Mouse (Mus musculus) ovary, postnatal 14 days (tissue): ENCODE data around the gene Nrbf2.
A peak's percentile ranks its signal among the peaks of the same experiment; 100 is the strongest.

Source experiments
- DNase-seq: peaks from one replicate; pipeline ENCODE4 v3.0.0; 2022; ENCODE audit warnings: low spot score

Gene Nrbf2

GRCm38 (mm10) chr10:67295331-67295730 lies 10.2 kb upstream of the Nrbf2 start:
- no peak for DNase-seq

GRCm38 (mm10) chr10:67291087-67291486 lies 6.0 kb upstream of the Nrbf2 start:
- no peak for DNase-seq

DNA sequence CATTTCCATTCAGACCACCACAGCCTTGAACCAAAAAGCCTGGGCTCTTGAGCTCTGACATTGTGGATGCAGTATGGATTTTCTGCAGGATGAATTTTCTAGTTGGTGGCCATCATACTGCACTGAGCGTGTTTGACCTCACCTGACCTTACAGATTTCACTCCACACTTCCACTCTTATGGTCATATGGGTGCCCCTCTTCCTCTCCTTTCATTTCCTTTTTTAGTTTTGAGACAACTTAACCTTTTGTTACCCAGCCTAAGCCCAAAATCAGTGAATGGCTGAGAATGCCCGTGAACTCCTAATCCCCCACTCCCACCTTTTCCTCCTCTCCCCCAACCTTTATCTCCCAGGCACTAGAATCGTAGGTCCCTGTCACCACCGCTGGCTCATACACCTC lies 5.5 kb upstream of the Nrbf2 start:
- no peak for DNase-seq

DNA sequence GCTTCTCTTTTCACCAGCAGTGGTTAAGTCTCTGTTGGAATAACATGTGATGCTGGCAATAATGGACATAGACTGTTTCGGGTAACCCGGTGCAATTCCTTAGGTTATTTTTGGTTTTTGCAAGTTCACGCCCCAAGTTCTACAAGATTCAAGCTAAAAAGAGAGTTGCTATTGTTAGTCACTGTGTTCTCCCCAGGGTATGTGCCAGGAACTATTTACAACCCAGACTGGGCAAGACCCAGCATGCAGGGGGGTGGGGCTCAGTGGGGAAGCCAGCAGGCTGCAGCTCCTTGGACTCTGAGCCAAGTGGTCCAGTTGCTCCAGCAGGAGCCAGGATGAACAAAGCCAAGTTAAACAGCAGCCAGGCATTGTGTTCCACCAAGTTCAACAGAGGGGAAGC lies 2.8 kb upstream of the Nrbf2 start:
- DNase-seq: peak; percentile 37

DNA sequence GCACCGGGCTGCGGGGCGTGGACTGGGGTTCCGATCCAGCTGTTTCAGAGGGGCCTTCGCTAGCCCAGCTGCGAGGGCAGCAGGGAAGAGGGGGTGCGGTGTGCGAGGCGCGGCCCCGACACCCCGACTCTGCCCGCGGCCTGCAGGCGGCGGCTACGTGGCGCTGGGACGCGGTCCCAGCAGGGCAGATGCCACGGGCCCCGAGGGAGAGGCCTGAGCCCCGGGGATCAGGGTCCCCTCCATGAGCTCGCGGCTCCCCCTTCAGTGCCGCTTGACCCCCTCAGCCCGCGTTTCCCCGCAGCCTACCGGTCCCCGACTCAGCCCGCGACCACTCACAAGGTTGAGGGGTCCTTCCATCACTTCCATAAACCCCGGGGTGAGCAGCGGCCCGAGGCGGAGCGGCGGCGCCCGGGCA lies 337 bp downstream of the Nrbf2 start:
- peak; percentile 18 for DNase-seq

DNA sequence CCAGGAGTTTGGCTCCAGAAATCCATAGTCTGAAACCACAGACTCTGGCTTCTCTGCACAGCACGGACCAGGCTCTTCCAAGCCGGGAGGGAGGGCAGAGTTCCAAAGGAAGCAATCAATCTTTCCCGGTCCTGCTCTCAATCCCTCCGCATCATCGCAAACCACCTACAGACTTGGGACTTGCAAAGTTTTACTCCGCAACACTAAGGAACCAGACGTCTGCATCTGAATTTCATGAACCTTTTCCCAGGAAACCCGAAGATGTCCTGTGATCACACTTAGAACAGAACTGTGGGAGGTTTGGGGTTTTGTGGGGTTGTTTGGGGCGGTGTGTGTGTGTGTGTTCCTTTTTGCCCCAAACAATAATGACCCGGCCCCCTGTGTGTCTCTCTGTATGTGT lies 794 bp downstream of the Nrbf2 start:
- DNase-seq: peak; percentile 23

DNA sequence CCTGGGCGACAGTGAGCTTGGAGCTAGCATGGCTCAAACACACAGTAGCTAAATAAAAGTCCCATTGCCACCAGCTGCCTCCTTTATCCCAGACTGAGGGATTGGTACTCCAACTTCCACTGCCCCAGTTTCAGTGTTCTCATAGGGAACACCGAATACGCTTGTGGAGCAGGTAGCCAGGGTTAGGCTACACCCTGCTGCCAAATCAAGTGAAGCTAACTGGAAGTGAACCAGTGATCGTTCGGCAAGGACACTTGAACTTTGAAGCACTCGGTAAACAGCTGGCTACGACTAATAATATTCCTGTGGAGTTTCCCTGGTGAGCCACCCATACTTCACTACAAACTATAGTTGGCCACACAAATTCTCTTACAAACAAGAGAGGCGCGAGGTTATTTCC lies 1.6 kb downstream of the Nrbf2 start:
- DNase-seq: no peak

GRCm38 (mm10) chr10:67282531-67282930 lies 2.6 kb downstream of the Nrbf2 start:
- DNase-seq: no peak

DNA sequence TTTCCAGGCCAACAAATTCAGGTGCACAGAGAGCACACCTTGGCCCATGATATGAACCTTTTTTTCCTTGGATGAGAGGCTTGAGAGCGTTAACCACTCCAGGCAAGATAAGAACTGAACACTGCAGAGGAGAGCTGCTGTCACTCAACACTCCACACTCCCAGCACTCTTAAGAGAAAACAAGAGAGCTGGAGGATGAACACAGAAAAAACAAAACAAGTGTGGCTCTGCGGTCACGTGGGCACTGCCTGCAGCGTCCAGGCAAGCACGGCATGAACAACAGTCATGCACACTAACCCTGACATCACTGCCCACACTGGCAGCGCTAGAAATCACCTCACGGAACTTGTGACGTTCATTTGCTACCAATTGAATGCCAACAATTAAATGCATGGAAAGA lies 3.3 kb downstream of the Nrbf2 start:
- no peak for DNase-seq

- DNase-seq: no peak
Measured at GRCm38 (mm10) chr10:67275916-67276315, 9.2 kb downstream of the Nrbf2 start.

DNA sequence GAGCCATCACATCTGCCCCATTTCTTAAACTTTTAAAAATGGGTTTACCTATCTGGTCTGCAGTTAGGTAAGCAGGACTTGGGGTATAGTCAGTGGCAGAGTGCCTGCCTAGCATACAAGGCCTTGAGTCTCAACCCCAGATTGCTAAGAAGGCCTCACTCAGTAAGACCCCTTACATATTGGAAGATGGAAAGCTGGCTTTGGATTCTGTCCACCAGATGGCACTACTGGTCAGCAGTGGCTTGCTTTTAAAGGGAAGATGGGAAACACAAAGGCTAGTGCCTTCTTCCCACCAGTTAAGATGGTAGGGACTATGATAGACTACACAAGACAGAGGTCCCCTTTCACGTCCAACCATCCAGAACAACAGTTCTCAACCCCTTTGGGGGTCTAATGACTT lies 20.3 kb downstream of the Nrbf2 start:
- DNase-seq: peak; percentile 43

GRCm38 (mm10) chr10:67253115-67253514 lies 32.0 kb downstream of the Nrbf2 start:
- DNase-seq: no peak

GRCm38 (mm10) chr10:67252353-67252752 lies 32.8 kb downstream of the Nrbf2 start:
- DNase-seq: no peak

GRCm38 (mm10) chr10:67250846-67251245 lies 34.3 kb downstream of the Nrbf2 start:
- no peak for DNase-seq

GRCm38 (mm10) chr10:67249486-67249885 lies 35.6 kb downstream of the Nrbf2 start:
- no peak for DNase-seq

DNA sequence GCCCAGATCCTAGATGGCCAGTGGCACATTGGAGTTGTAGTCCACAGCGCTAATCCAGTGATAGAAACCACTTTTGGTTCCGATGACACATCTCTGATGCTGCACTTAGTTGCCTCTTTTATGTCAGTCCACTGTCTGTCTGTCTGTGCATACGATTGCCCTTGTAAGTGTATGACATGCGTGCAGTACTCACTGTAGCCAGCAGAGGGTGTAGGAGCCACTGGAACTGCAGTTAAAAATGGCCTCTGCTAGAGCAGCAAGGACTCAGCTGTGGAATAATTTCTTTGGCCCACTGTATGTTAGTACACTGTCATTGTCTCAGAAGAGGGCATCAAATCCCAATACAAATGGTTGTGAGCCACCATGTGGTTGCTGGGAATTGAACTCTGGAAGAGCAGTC lies 38.0 kb downstream of the Nrbf2 start:
- peak; percentile 29 for DNase-seq

DNA sequence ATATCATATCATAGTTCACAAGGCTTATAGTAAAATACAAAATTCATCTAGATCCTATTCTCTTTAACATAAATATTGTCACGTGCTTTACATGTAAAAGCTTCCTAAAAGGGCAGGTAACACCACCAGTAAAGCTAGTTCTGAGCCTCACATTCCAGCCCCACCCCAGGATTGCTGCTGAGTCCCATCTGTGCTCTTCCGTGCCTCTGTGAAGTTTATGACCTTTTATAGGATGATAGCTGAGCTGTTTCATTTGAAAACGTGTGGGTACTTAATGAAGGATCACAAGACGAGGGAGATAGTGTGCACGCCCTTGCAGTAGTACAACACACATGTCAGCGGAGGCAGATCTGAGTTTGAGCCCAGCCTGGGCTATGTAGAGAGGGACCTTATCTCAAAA lies 54.7 kb downstream of the Nrbf2 start:
- no peak for DNase-seq

DNA sequence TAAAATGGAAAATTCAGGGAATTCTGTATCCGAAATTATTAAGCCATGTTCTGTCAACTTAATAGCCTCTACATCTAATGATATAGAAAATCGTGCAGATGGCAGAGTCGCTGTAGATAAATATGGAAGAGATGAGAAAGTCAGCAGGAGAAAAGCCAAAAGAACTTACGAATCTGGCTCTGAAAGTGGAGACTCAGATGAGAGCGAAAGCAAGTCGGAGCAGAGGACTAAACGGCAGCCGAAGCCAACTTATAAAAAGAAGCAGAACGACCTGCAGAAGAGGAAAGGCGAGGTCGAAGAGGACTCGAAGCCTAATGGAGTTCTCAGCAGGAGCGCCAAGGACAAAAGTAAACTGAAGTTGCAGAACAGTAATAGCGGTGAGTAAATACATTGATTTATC lies 58.6 kb downstream of the Nrbf2 start:
- DNase-seq: no peak

GRCm38 (mm10) chr10:67226109-67226508 lies 59.0 kb downstream of the Nrbf2 start:
- DNase-seq: no peak

- no peak for DNase-seq
Measured at GRCm38 (mm10) chr10:67225528-67225927, 59.6 kb downstream of the Nrbf2 start.

DNA sequence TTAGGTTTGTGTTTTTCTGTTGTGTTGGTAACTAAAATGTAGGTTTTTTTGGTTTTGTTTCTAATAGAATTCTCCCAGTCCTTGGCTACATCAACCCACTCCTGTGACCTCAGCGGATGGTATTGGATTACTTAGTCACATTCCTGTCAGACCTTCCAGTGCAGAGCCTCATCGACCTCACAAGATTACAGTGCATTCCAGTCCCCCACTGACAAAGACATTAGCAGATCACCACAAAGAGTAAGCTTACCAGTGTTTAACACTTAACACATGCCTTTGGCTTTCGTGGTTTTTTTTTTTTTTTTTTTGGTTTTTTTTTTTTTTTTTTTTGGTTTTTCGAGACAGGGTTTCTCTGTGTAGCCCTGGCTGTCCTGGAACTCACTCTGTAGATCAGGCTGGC lies 61.2 kb downstream of the Nrbf2 start:
- DNase-seq: no peak

GRCm38 (mm10) chr10:67221284-67221683 lies 63.8 kb downstream of the Nrbf2 start:
- DNase-seq: no peak

- no peak for DNase-seq
Measured at GRCm38 (mm10) chr10:67220251-67220650, 64.9 kb downstream of the Nrbf2 start.

GRCm38 (mm10) chr10:67218873-67219565 lies 66.1 kb downstream of the Nrbf2 start:
- no peak for DNase-seq

DNA sequence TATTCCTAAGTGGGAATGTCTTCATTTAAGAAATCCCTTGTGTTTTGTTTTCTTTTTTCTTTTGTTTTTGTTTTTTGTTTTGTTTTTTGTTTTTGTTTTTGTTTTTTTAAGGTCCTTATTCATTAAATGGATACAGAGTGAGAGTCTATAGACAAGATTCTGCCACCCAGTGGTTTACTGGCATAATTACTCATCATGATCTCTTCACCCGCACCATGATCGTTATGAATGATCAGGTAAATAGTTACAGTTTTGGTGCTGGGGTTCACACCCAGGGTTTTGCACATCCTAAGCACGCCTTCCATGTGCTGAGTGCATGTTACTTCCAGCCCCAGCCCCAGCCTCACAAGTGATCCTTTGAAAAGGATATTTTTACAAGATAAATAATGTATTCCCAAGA lies 68.2 kb downstream of the Nrbf2 start:
- DNase-seq: no peak
